Mouse (Mus musculus): ENCODE measurements around the gene Srm. TPM values are rescaled to one million over a fixed set of nuclear protein-coding genes. Genes with fewer than 3 reads are reported as not detected.

Srm gene
- not detected for polyA plus RNA-seq (2014; fragmentation: Illumina TruSeq; extraction: RNeasy Lipid Tissue Mini Kit (QIAGEN cat#74804); ENCODE audit: low read depth, low replicate concordance)

GRCm38 (mm10) chr4:148591171-148591630, at the start of gene Srm:
Gene Srm, plus strand, starts transcription at chr4:148591503.

GRCm38 (mm10) chr4:148558297-148559000, 32.9 kb upstream of the Srm start, which contains the start of gene Exosc10:
Gene Exosc10, plus strand, starts transcription at chr4:148558429.

GRCm38 (mm10) chr4:148602357-148603120, 11.2 kb downstream of the Srm start, which contains the start of gene Masp2:
Gene Masp2, plus strand, starts transcription at chr4:148602554.

GRCm38 (mm10) chr4:148626623-148627185, 35.4 kb downstream of the Srm start, which contains the start of gene Tardbp:
Gene Tardbp, minus strand, starts transcription at chr4:148627019.

GRCm38 (mm10) chr4:148643291-148644156, 52.2 kb downstream of the Srm start, which contains the start of gene Gm572:
Gene Gm572, plus strand, starts transcription at chr4:148643317.

Other genes with a start within 250 kb of the Srm start
- 6.3 TPM for gene Ubiad1, start 146.7 kb upstream of the Srm start, polyA plus RNA-seq (2014; fragmentation: Illumina TruSeq; extraction: RNeasy Lipid Tissue Mini Kit (QIAGEN cat#74804); ENCODE audit: low read depth, low replicate concordance)
- gene Mtor, start 142.9 kb upstream of the Srm start, polyA plus RNA-seq (2014; fragmentation: Illumina TruSeq; extraction: RNeasy Lipid Tissue Mini Kit (QIAGEN cat#74804); ENCODE audit: low read depth, low replicate concordance), result 11.6 TPM
- gene Angptl7, start 91.0 kb upstream of the Srm start, polyA plus RNA-seq (2014; fragmentation: Illumina TruSeq; extraction: RNeasy Lipid Tissue Mini Kit (QIAGEN cat#74804); ENCODE audit: low read depth, low replicate concordance), result 0.81 TPM
- gene Exosc10, start 33.1 kb upstream of the Srm start, polyA plus RNA-seq (2014; fragmentation: Illumina TruSeq; extraction: RNeasy Lipid Tissue Mini Kit (QIAGEN cat#74804); ENCODE audit: low read depth, low replicate concordance), result 5.5 TPM
- gene Masp2, start 11.1 kb downstream of the Srm start, polyA plus RNA-seq (2014; fragmentation: Illumina TruSeq; extraction: RNeasy Lipid Tissue Mini Kit (QIAGEN cat#74804); ENCODE audit: low read depth, low replicate concordance), result 0.16 TPM
- 563 TPM for gene Tardbp, start 35.5 kb downstream of the Srm start, polyA plus RNA-seq (2014; fragmentation: Illumina TruSeq; extraction: RNeasy Lipid Tissue Mini Kit (QIAGEN cat#74804); ENCODE audit: low read depth, low replicate concordance)
- not detected for gene Gm572, start 51.8 kb downstream of the Srm start, polyA plus RNA-seq (2014; fragmentation: Illumina TruSeq; extraction: RNeasy Lipid Tissue Mini Kit (QIAGEN cat#74804); ENCODE audit: low read depth, low replicate concordance)
- 5.9 TPM for gene Casz1, start 212.9 kb downstream of the Srm start, polyA plus RNA-seq (2014; fragmentation: Illumina TruSeq; extraction: RNeasy Lipid Tissue Mini Kit (QIAGEN cat#74804); ENCODE audit: low read depth, low replicate concordance)

Data from kidney, adult 10 weeks (tissue).